In the genomic region with DNA sequence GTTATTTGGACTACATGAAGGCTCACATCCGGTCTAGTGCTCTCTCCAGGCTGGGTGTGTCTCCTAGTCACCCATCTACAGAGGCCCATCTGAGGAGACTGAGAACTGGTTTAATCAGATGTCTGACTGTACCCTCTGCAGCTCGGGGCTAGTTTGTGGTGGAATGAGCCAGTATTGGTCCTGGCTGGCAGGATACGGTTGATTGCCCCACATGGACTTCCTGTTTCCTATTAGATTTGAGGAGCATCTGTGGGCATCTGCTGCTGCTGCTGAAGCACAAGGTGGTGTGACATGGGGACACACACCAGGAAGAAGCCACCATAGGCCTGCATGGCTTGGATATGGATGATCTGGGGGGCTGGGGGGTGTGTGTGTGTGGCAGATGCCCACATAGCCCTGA, we compare ENCODE assay signal across 30 mouse cellular contexts. TPM values are rescaled to one million over a fixed set of nuclear protein-coding genes. Genes with fewer than 3 reads are reported as not detected.
A peak's percentile ranks its signal among the peaks of the same experiment; 100 is the strongest.
DNase-seq lines count a peak whose midpoint lies in the region; ATAC-seq and TF ChIP-seq lines count a peak whose summit lies in the region.
"Had no signal": no experiment of that assay in that cellular context is flagged by ENCODE, and none has a peak within 500 bp of the region (broad histone marks: within the 10 kb centered on the region; RNA-seq: fewer than 3 reads in every experiment).

No protein-coding gene starts in this region.

- H3K27ac ChIP-seq in kidney, postnatal 0 days = peak overlapping the region; percentile 36
- H3K27ac ChIP-seq: embryonic facial prominence, embryonic 13.5 days; hindbrain, embryonic 14.5 days; limb, embryonic 10.5 days; limb, embryonic 15.5 days; liver, embryonic 13.5 days; macrophage; midbrain, embryonic 10.5 days; midbrain, embryonic 15.5 days; neural tube, embryonic 15.5 days had no signal

- ATAC-seq in kidney, postnatal 0 days (replicated peaks; ENCODE audit: low FRiP score, low read depth) = no peak; the same call in 1 of the 2 replicates
- ATAC-seq in common myeloid progenitor, adult 5-6 weeks (replicated peaks; ENCODE audit: low read depth, poor library complexity, severe bottlenecking) = peak; percentile 86
- ATAC-seq in megakaryocyte progenitor cell, adult 5-6 weeks (replicated peaks; ENCODE audit: poor library complexity) = peak; percentile 84
- ATAC-seq: forebrain, postnatal 0 days; midbrain, embryonic 15.5 days had no signal

- H3K4me3 ChIP-seq in kidney, postnatal 0 days (replicated peaks; ENCODE audit: low read depth, low read length) = no peak overlapping the region
- H3K4me3 ChIP-seq in E14TG2a.4 (replicated peaks; ENCODE audit: low read length) = peak overlapping the region; percentile 74
- H3K4me3 ChIP-seq: embryonic facial prominence, embryonic 13.5 days; heart, embryonic 12.5 days; limb, embryonic 10.5 days; limb, embryonic 15.5 days; liver, embryonic 13.5 days; midbrain, embryonic 10.5 days; midbrain, embryonic 15.5 days; neural tube, embryonic 15.5 days had no signal

- no peak for TF ChIP-seq CTCF in kidney, postnatal 0 days (IDR thresholded peaks at IDR 0.05; ENCODE audit: low read depth)
- TF ChIP-seq CTCF in E14TG2a.4 (conservative IDR thresholded peaks at IDR 0.05; ENCODE audit: low read length) = no peak

- no peak overlapping the region for H3K4me2 ChIP-seq in kidney, postnatal 0 days (ENCODE audit: low read length)
- H3K4me2 ChIP-seq: embryonic facial prominence, embryonic 13.5 days; heart, embryonic 12.5 days; hindbrain, embryonic 14.5 days; limb, embryonic 15.5 days; liver, embryonic 13.5 days; midbrain, embryonic 15.5 days; neural tube, embryonic 15.5 days had no signal

- H3K27me3 ChIP-seq in kidney, postnatal 0 days (ENCODE audit: insufficient read depth, low read length) = no peaks in the 10 kb centered on the region
- no peaks in the 10 kb centered on the region for H3K27me3 ChIP-seq in E14TG2a.4 (ENCODE audit: insufficient read depth, low read length)
- H3K27me3 ChIP-seq: embryonic facial prominence, embryonic 13.5 days; limb, embryonic 15.5 days; liver, embryonic 13.5 days; midbrain, embryonic 15.5 days; neural tube, embryonic 15.5 days had no signal

- H3K9ac ChIP-seq in kidney, postnatal 0 days (ENCODE audit: low read depth, low read length) = no peak overlapping the region
- H3K9ac ChIP-seq: embryonic facial prominence, embryonic 13.5 days; forebrain, postnatal 0 days; heart, embryonic 12.5 days; hindbrain, embryonic 14.5 days; limb, embryonic 15.5 days; liver, embryonic 13.5 days; midbrain, embryonic 15.5 days; neural tube, embryonic 15.5 days had no signal

- 0 out of 2 replicates have a peak, but pooled peaks cover 6% of the 10 kb centered on the region for H3K4me1 ChIP-seq in kidney, postnatal 0 days (replicated peaks; ENCODE audit: insufficient read depth, low read length)
- peaks cover 82% of the 10 kb centered on the region for H3K4me1 ChIP-seq in E14TG2a.4 (replicated peaks; ENCODE audit: low read depth, low read length)
- H3K4me1 ChIP-seq: embryonic facial prominence, embryonic 13.5 days; limb, embryonic 10.5 days; limb, embryonic 15.5 days; midbrain, embryonic 15.5 days; neural tube, embryonic 15.5 days had no signal

- no peak for DNase-seq in kidney, postnatal 0 days (ENCODE audit: low spot score)
- no peak for DNase-seq in kidney, postnatal 25 days
- no peak for DNase-seq in adrenal gland, postnatal 36 days
- DNase-seq in thymus, postnatal 36 days = no peak
- DNase-seq: adrenal gland, postnatal 25 days; cerebellum, adult 18-20 months; cerebellum, postnatal 14 days; forebrain, postnatal 0 days; gastrocnemius, postnatal 25 days; heart, adult 18-20 months; heart, postnatal 4 days; kidney, adult 8-10 months; kidney, postnatal 14 days; liver, embryonic 13.5 days; lung, adult 18-20 months; lung, postnatal 10 days; retina, postnatal 1 day; right cerebral cortex, postnatal 14 days had no signal

- WGBS in kidney, postnatal 0 days = 63% methylated on average over 3 of the region's 3 CpGs

- H3K9me3 ChIP-seq in kidney, postnatal 0 days (replicated peaks; ENCODE audit: low read length) = no peaks in the 10 kb centered on the region
- H3K9me3 ChIP-seq in E14TG2a.4 (ENCODE audit: low read length) = no peaks in the 10 kb centered on the region
- H3K9me3 ChIP-seq: embryonic facial prominence, embryonic 13.5 days; heart, embryonic 12.5 days; limb, embryonic 10.5 days; limb, embryonic 15.5 days; liver, embryonic 13.5 days; midbrain, embryonic 10.5 days; midbrain, embryonic 15.5 days; neural tube, embryonic 15.5 days had no signal

- no peaks in the 10 kb centered on the region for H3K36me3 ChIP-seq in kidney, postnatal 0 days (ENCODE audit: insufficient read depth, low read length)
- no peaks in the 10 kb centered on the region for H3K36me3 ChIP-seq in E14TG2a.4 (ENCODE audit: insufficient read depth, low read length)
- H3K36me3 ChIP-seq: embryonic facial prominence, embryonic 13.5 days; heart, embryonic 12.5 days; limb, embryonic 10.5 days; limb, embryonic 15.5 days; liver, embryonic 13.5 days; midbrain, embryonic 10.5 days; midbrain, embryonic 15.5 days; neural tube, embryonic 15.5 days had no signal

RNA-seq across cellular contexts. Expression of a gene that starts 32.0 kb away (rescaled TPM):
- 3.2 and 3.9 TPM in 2 replicates for polyA plus RNA-seq in kidney, postnatal 0 days (2015; fragmentation: Nextera tagmentation; extraction: Ambion mirVana)
- not detected in 2 replicates for total RNA-seq in common myeloid progenitor, adult 5-6 weeks (2017)
- 0.59 TPM in 1 of 2 replicates, not detected in the other for total RNA-seq in megakaryocyte progenitor cell, adult 5-6 weeks (2015)
- total RNA-seq in megakaryocyte progenitor cell, adult 5-6 weeks (2017) = 0.14 TPM in 1 of 2 replicates, not detected in the other
- 1 to 10 TPM; 6.2 to 8.5 TPM for total RNA-seq in adrenal gland, postnatal 36 days (2021)

RNA-seq across cellular contexts. Expression of a gene that starts 49.9 kb away (rescaled TPM):
- 19.0 and 21.4 TPM in 2 replicates for polyA plus RNA-seq in kidney, postnatal 0 days (2015; fragmentation: Nextera tagmentation; extraction: Ambion mirVana)
- total RNA-seq in common myeloid progenitor, adult 5-6 weeks (2017) = 3.9 and 8.5 TPM in 2 replicates
- total RNA-seq in megakaryocyte progenitor cell, adult 5-6 weeks (2015) = 2.7 and 4.1 TPM in 2 replicates
- total RNA-seq in megakaryocyte progenitor cell, adult 5-6 weeks (2017) = 2.9 and 5.5 TPM in 2 replicates
- 10 to 100 TPM; 16.8 to 24.0 TPM for total RNA-seq in adrenal gland, postnatal 36 days (2021)
